Mouse (Mus musculus) forebrain, postnatal 0 days (tissue): ENCODE results near the gene Prkg1. TPM values are rescaled to one million over a fixed set of nuclear protein-coding genes. Genes with fewer than 3 reads are reported as not detected.

ENCODE experiments used
- ATAC-seq: fragments of 200-750 bp; cut with Nextera tagmentation; 2 replicates; pipeline ENCODE4 v1.8.0; 2017; ENCODE audit warnings: mild to moderate bottlenecking, moderate library complexity
- DNase-seq: peaks from one replicate; pipeline ENCODE4 v3.0.0-alpha.2; 2015
- H3K27ac ChIP-seq: fragments of 300-500 bp; sonication (generic); 2 replicates; pipeline ENCODE4 v1.5.1; 2014; ENCODE audit warnings: low read depth, mild to moderate bottlenecking, antibody characterized with exemption, low read length, moderate library complexity, mixed read lengths
- H3K27me3 ChIP-seq: fragments of 300-500 bp; sonication (generic); 2 replicates; pipeline ENCODE4 v1.6.1; 2014; ENCODE audit warnings: mild to moderate bottlenecking, low read length, mixed read lengths; ENCODE audit not compliant: insufficient read depth
- H3K36me3 ChIP-seq: fragments of 300-500 bp; sonication (generic); 2 replicates; pipeline ENCODE4 v1.6.1; 2014; ENCODE audit warnings: mild to moderate bottlenecking, moderate library complexity; ENCODE audit not compliant: insufficient read depth
- H3K4me1 ChIP-seq: fragments of 300-500 bp; sonication (generic); 2 replicates; pipeline ENCODE4 v1.6.1; 2014; ENCODE audit warnings: antibody characterized with exemption; ENCODE audit not compliant: insufficient read depth
- H3K4me2 ChIP-seq: fragments of 300-500 bp; sonication (generic); 2 replicates; pipeline ENCODE4 v1.6.1; 2014; ENCODE audit warnings: low read depth, mild to moderate bottlenecking, moderate library complexity
- H3K4me3 ChIP-seq: fragments of 300-500 bp; sonication (generic); 2 replicates; pipeline ENCODE4 v1.5.1; 2014; ENCODE audit warnings: low read depth, low read length, mixed read lengths
- H3K9ac ChIP-seq: fragments of 300-500 bp; sonication (generic); 2 replicates; pipeline ENCODE4 v1.6.1; 2014; ENCODE audit warnings: mild to moderate bottlenecking
- H3K9me3 ChIP-seq: fragments of 300-500 bp; sonication (generic); 2 replicates; pipeline ENCODE4 v1.6.1; 2016; ENCODE audit warnings: low read length
- CTCF ChIP-seq: sonication (generic); IDR thresholded peaks from 2 replicates; pipeline ENCODE4 v1.5.1; 2016; ENCODE audit warnings: antibody characterized with exemption, control low read depth, low read depth
- WGBS: fragments of 180-500 bp; shearing (Covaris S2); extraction: QIAGEN DNeasy Blood & Tissue Kit; methylation state at CpG from one replicate; pipeline ENCODE4 v1.1.7; 2014; 5-methylcytosine and 5-hydroxymethylcytosine counted together
- polyA plus RNA-seq: library from polyadenylated mRNA; unstranded; fragments of >200 nt; fragmentation: Nextera tagmentation; extraction: Ambion mirVana; gene quantifications from 2 replicates; pipeline ENCODE4 v1.2.1, GENCODE M21; 2015
- total RNA-seq: library from RNA; depleted of rRNA; stranded (reverse); fragments of >200 nt; gene quantifications from 2 replicates; pipeline ENCODE4 v1.2.3, GENCODE M21; 2014

The Prkg1 gene
- total and polyA plus RNA-seq, 2 experiments from 2014 or later = 3.2 to 9.9 TPM

DNA sequence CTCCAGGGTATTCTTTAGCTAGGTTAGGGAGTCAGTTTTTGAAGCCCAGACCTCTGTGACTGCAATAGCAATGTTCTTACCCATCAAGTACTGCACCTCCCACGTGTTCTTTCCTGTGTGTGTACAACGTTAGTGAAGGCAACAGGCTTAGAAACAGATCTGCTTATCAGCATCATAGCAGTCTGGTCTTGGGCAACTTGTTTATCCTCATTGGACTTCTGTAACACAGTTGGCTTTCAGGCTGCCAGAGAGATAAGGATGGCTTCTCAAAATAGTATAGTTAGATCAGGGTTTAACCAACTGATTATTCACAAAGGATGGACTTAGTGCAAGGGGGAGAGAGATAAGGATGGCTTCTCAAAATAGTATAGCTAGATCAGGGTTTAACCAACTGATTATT is 16.2 kb upstream of the Prkg1 start:
- Histone ChIP-seq H3K36me3 (no peaks in the 10 kb centered on the region), H3K9ac (no peak overlapping the region), H3K4me1 (no peaks in the 10 kb centered on the region), H3K9me3 (no peaks in the 10 kb centered on the region), H3K4me3 (no peak overlapping the region), H3K4me2 (no peak overlapping the region), H3K27me3 (no peaks in the 10 kb centered on the region), H3K27ac (no peak overlapping the region)
- WGBS = 70% methylated on average over 2 of the region's 2 CpGs
- no peak for TF ChIP-seq CTCF
- DNase-seq (no peak), ATAC-seq (no peak)

DNA sequence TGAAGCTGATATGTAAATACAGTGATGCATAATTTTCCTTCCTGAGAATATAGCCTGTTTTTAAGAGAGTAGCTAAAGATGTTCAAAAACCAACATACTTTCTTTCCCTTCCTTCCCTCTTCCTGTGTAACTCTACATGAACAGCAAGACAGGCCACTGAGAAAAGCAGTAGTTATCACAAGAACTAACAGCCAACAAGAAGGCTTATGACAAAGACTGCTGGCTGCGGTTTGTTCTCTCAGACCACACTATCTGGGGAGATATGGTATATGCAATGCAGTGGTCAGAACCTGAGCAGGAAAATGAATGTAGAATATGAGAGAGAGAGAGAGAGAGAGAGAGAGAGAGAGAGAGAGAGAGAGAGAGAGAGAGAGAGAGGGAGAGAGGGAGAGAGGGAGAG is 15.4 kb upstream of the Prkg1 start:
- Histone ChIP-seq H3K4me3 (no peak overlapping the region), H3K4me1 (no peaks in the 10 kb centered on the region), H3K9me3 (no peaks in the 10 kb centered on the region), H3K9ac (no peak overlapping the region), H3K27ac (no peak overlapping the region), H3K4me2 (no peak overlapping the region), H3K36me3 (no peaks in the 10 kb centered on the region), H3K27me3 (no peaks in the 10 kb centered on the region)
- WGBS = 97% methylated on average over 1 of the region's 1 CpGs
- no peak for TF ChIP-seq CTCF
- ATAC-seq (no peak), DNase-seq (no peak)

DNA sequence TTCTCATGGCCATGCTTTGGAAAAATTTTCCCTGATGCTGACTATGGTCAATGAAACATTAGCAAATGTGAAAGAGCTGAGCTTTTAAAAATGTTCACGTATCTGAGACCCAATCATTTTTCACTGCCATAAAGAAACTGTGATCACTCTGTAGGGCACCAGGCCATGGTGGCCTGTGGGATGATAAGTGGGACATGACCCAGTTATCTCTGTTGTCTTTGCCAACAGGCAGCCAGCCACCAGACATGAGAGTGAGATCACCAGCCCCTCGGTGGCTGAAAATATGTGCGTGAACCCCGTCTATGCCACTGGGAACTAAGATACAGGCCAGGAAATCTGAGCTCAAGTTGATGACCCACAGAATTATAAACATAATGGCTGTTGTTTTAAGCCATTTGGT is 14.2 kb upstream of the Prkg1 start:
- Histone ChIP-seq H3K27me3 (no peaks in the 10 kb centered on the region), H3K9me3 (no peaks in the 10 kb centered on the region), H3K4me1 (no peaks in the 10 kb centered on the region), H3K27ac (no peak overlapping the region), H3K9ac (no peak overlapping the region), H3K4me3 (no peak overlapping the region), H3K36me3 (no peaks in the 10 kb centered on the region), H3K4me2 (no peak overlapping the region)
- no peak for DNase-seq
- ATAC-seq = no peak
- no peak for TF ChIP-seq CTCF
- WGBS = 76% methylated on average over 4 of the region's 4 CpGs

GRCm38 (mm10) chr19:31767004-31767403 is 2.2 kb upstream of the Prkg1 start:
- no peak for ATAC-seq
- Histone ChIP-seq H3K9ac (no peak overlapping the region), H3K36me3 (no peaks in the 10 kb centered on the region), H3K4me2 (no peak overlapping the region), H3K4me1 (peaks cover 9% of the 10 kb centered on the region), H3K27ac (no peak overlapping the region), H3K9me3 (no peaks in the 10 kb centered on the region), H3K4me3 (no peak overlapping the region), H3K27me3 (peaks cover 30% of the 10 kb centered on the region)
- peak; percentile 45 for TF ChIP-seq CTCF
- WGBS = 5% methylated on average over 3 of the region's 3 CpGs
- peak; percentile 42 for DNase-seq

DNA sequence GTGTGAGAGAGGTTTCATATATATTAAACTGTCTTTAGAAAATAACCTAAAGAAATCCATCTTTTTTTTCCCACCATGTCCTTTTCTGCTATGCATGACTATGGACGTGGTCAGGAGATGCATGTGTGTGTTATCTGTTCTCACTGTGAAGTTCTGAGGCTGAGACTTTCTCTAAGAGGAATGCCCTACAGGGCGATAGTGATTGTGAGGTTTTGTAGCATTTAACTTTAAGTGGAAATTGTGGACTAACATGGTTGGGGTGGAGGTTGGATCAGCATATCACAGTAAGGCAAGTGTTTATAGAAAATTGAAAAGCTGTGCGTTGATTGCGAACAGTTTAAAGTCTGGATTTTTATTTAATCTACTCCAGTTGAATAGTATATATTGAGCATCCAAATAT is 618 bp upstream of the Prkg1 start:
- ATAC-seq (no peak), DNase-seq (no peak)
- H3K9me3 ChIP-seq = no peaks in the 10 kb centered on the region
- no peaks in the 10 kb centered on the region for H3K36me3 ChIP-seq
- H3K4me1 ChIP-seq = peaks cover 9% of the 10 kb centered on the region
- no peak overlapping the region for H3K9ac ChIP-seq
- no peak overlapping the region for H3K4me3 ChIP-seq
- no peak overlapping the region for H3K27ac ChIP-seq
- WGBS = 39% methylated on average over 4 of the region's 4 CpGs
- peak overlapping the region; percentile 88; the same call in 1 of the 2 replicates for H3K4me2 ChIP-seq
- peaks cover 40% of the 10 kb centered on the region for H3K27me3 ChIP-seq
- no peak for TF ChIP-seq CTCF

DNA sequence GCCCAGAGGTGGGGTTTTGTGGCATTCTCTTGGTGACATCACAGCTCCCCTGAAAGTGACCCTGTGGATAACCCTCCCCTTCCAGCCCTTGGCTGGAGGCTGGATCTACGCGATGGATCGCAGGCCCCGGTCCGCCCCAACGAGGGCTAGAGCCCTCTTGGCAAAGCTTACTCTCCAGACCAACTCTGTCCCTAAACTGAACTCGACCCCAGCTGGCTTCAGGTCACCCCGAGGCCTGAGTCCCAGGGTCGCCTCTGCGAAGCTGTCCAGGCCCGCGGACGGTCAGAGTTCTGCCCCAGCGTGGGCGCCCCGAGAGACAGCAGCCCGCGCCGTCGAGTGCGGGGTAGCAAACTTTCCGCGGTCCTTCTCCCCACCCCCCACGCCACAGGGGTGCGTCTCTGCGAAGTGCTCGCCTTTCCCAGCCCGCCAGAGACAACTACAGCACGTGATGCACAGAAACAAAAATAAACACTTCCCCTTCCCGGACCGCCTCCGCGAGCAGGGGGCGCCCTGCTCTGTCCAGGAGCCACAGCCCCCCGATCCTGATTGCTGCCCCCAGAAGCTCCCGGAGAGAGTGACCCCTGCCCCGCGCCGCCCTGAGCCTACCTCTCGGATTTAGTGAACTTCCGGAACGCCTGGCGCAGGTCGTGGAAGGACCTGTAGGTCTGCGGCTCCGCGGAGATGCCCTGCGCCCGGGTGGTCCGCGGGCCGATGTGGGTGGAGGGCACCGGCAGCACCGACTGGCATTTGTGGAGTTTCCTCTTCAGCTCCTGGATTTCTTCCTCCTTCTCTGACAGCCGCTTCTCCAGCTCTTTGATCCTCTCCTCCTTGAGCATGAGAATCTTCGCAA is 657 bp downstream of the Prkg1 start:
- Histone ChIP-seq H3K27ac (no peak overlapping the region), H3K9me3 (no peaks in the 10 kb centered on the region), H3K4me3 (peak overlapping the region; percentile 42), H3K36me3 (no peaks in the 10 kb centered on the region), H3K27me3 (peaks cover 40% of the 10 kb centered on the region), H3K9ac (peak overlapping the region; percentile 39; the same call in 1 of the 2 replicates), H3K4me1 (peaks cover 9% of the 10 kb centered on the region), H3K4me2 (peak overlapping the region; percentile 88)
- no peak for DNase-seq
- peak; percentile 11; the same call in 1 of the 2 replicates for TF ChIP-seq CTCF
- ATAC-seq = peak; percentile 30
- WGBS = under 1% methylated on average over 56 of the region's 56 CpGs

DNA sequence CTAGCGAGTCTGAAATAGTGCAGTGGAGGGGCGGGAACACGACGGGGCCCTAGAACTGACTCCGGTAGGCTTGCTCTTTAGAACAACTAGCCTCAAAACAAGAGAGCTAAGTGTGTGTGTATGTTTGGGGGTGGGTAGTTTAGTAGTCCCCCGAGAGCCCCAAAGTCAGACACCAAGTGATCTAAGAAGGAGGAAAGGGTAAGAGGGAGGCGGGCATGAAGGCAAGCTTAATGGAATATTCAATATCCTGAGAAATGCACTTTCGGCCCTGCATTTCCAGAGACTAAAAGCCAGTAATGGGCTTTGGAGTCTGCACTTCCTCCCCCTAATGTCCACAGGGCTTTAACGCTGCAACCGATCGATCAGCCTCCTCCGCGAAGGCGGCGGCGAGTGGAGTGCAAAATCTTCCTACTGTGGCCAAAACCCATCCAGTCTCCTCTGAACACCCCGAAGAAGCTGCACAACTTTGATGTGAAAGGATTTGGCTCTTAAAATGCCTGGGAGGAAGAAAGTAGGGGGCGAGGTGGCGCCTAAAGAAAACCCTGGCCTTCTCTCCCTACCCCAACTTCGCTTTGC is 1.5 kb downstream of the Prkg1 start:
- 18% methylated on average over 20 of the region's 20 CpGs for WGBS
- DNase-seq (no peak), ATAC-seq (0 out of 2 replicates have a peak, but pooled peaks have one; percentile 4)
- 0 out of 2 replicates have a peak, but pooled peaks have one; percentile 1 for TF ChIP-seq CTCF
- Histone ChIP-seq H3K4me2 (peak overlapping the region; percentile 88), H3K9me3 (no peaks in the 10 kb centered on the region), H3K27me3 (peaks cover 40% of the 10 kb centered on the region), H3K36me3 (no peaks in the 10 kb centered on the region), H3K9ac (no peak overlapping the region), H3K27ac (no peak overlapping the region), H3K4me1 (peaks cover 9% of the 10 kb centered on the region), H3K4me3 (0 out of 2 replicates have a peak overlapping the region, but pooled peaks have one; percentile 42)
